Mouse (Mus musculus) intestine, postnatal 0 days (tissue): ENCODE measurements around the gene D630003M21Rik. TPM values are rescaled to one million over a fixed set of nuclear protein-coding genes. Genes with fewer than 3 reads are reported as not detected.
A peak's percentile ranks its signal among the peaks of the same experiment; 100 is the strongest.

Source experiments
- ATAC-seq: fragments of 200-750 bp; cut with Nextera tagmentation; 2 replicates; pipeline ENCODE4 v1.8.0; 2017; ENCODE audit warnings: mild to moderate bottlenecking, moderate TSS enrichment, moderate library complexity
- H3K27ac ChIP-seq: fragments of 300-500 bp; sonication (generic); 2 replicates; pipeline ENCODE4 v1.5.1; 2014; ENCODE audit warnings: mild to moderate bottlenecking, low read depth, low read length, moderate library complexity
- H3K27me3 ChIP-seq: fragments of 300-500 bp; sonication (generic); replicated peaks from 2 replicates; pipeline ENCODE4 v1.6.1; 2014; ENCODE audit warnings: low read length, mixed read lengths; ENCODE audit not compliant: control insufficient read depth, insufficient read depth
- H3K36me3 ChIP-seq: fragments of 300-500 bp; sonication (generic); 2 replicates; pipeline ENCODE4 v1.6.1; 2014; ENCODE audit warnings: mild to moderate bottlenecking, moderate library complexity; ENCODE audit not compliant: control insufficient read depth, insufficient read depth
- H3K4me1 ChIP-seq: fragments of 300-500 bp; sonication (generic); replicated peaks from 2 replicates; pipeline ENCODE4 v1.6.1; 2014; ENCODE audit warnings: antibody characterized with exemption, low read length, mixed read lengths; ENCODE audit not compliant: control insufficient read depth, insufficient read depth
- H3K4me2 ChIP-seq: fragments of 300-500 bp; sonication (generic); replicated peaks from 2 replicates; pipeline ENCODE4 v1.6.1; 2014; ENCODE audit warnings: low read depth, mild to moderate bottlenecking, moderate library complexity
- H3K4me3 ChIP-seq: fragments of 300-500 bp; sonication (generic); 2 replicates; pipeline ENCODE4 v1.5.1; 2014; ENCODE audit warnings: low read depth, low read length
- H3K9ac ChIP-seq: fragments of 300-500 bp; sonication (generic); 2 replicates; pipeline ENCODE4 v1.6.1; 2014; ENCODE audit warnings: mild to moderate bottlenecking, low read depth, low read length
- H3K9me3 ChIP-seq: fragments of 300-500 bp; sonication (generic); 2 replicates; pipeline ENCODE4 v1.6.1; 2016; ENCODE audit warnings: mixed run types; ENCODE audit not compliant: control insufficient read depth
- CTCF ChIP-seq: sonication (generic); IDR thresholded peaks from 2 replicates; pipeline ENCODE4 v1.5.1; 2016; ENCODE audit warnings: low read depth, mild to moderate bottlenecking, control low read depth, antibody characterized with exemption, moderate library complexity
- WGBS: fragments of 180-500 bp; shearing (Covaris S2); extraction: QIAGEN DNeasy Blood & Tissue Kit; methylation state at CpG from one replicate; pipeline ENCODE4 v1.1.7; 2014; 5-methylcytosine and 5-hydroxymethylcytosine counted together
- polyA plus RNA-seq: library from polyadenylated mRNA; unstranded; fragments of >200 nt; fragmentation: Nextera tagmentation; extraction: Ambion mirVana; gene quantifications from 2 replicates; pipeline ENCODE4 v1.2.1, GENCODE M21; 2015

Gene D630003M21Rik
- polyA plus RNA-seq, 1 experiment from 2014 or later = 0.76 TPM

DNA sequence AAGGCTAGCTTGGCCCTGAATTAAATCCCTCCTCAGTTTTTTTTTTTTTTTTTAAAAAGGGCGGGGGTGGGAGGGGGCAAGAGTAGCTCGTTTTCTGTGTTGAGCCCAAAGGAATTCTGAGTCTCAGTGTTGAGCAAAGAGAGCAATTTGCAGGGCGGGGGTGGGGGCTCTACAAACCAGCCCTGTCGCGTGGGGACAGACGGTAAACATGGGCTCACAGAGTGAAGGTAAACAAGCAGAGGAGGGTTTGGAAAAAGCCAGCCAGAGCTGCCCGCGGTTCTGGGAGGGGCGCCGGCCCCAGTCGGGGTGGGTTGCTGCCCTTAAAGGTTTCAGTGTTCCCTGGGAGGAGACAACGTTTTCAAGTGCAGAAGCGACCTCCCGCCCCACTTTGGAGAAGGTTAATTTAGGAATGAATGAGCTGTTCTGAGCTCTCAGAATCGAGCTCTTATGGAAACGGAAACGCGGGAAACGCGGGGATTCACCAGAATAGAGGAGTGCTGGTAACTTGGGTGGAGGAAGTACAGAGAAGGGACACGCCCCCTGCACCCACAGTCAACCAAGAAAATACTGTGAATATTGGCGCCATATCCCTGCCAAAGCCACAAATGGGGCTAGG is 75.2 kb downstream of the D630003M21Rik start:
- Histone ChIP-seq H3K4me3 (peak overlapping the region; percentile 30), H3K4me1 (0 out of 2 replicates have a peak, but pooled peaks cover 4% of the 10 kb centered on the region), H3K9me3 (no peaks in the 10 kb centered on the region), H3K4me2 (peak overlapping the region; percentile 65), H3K27ac (0 out of 2 replicates have a peak overlapping the region, but pooled peaks have one; percentile 8), H3K27me3 (no peaks in the 10 kb centered on the region), H3K9ac (no peak overlapping the region), H3K36me3 (no peaks in the 10 kb centered on the region)
- TF ChIP-seq CTCF = no peak
- WGBS = under 1% methylated on average over 22 of the region's 22 CpGs
- ATAC-seq = peak; percentile 61

- Histone ChIP-seq H3K4me1 (0 out of 2 replicates have a peak, but pooled peaks cover 4% of the 10 kb centered on the region), H3K9me3 (no peaks in the 10 kb centered on the region), H3K4me2 (no peak overlapping the region), H3K27ac (no peak overlapping the region), H3K4me3 (no peak overlapping the region), H3K27me3 (no peaks in the 10 kb centered on the region), H3K9ac (no peak overlapping the region), H3K36me3 (no peaks in the 10 kb centered on the region)
- no peak for TF ChIP-seq CTCF
- 45% methylated on average over 6 of the region's 6 CpGs for WGBS
- ATAC-seq = no peak
Measured at GRCm38 (mm10) chr2:158152685-158153309, 76.2 kb downstream of the D630003M21Rik start.

DNA sequence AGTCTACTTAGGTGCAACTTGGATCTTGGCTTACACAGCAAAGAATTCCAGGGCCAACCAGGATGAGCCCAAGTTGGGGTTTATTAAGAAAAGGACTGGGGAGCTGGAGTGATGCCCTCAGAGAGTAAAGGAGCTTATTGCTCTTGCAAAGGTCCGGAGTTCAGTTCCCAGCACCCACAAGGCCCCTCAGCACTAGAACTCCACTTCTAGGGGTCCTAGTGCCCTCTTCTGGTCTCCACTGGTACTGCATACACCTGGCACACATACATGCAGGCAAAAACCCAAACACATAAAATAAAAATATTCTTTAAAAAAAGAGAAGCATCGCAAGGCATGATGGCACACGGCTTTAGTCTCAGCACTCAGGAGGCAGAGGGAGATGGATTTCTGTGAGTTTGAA is 77.9 kb downstream of the D630003M21Rik start:
- no peak overlapping the region for H3K4me3 ChIP-seq
- no peak overlapping the region for H3K9ac ChIP-seq
- H3K4me2 ChIP-seq = no peak overlapping the region
- no peak overlapping the region for H3K27ac ChIP-seq
- peak; percentile 48 for TF ChIP-seq CTCF
- 0 out of 2 replicates have a peak, but pooled peaks cover 5% of the 10 kb centered on the region for H3K4me1 ChIP-seq
- no peak for ATAC-seq
- no peaks in the 10 kb centered on the region for H3K9me3 ChIP-seq
- no peaks in the 10 kb centered on the region for H3K27me3 ChIP-seq
- WGBS = 97% methylated on average over 3 of the region's 3 CpGs
- H3K36me3 ChIP-seq = no peaks in the 10 kb centered on the region

DNA sequence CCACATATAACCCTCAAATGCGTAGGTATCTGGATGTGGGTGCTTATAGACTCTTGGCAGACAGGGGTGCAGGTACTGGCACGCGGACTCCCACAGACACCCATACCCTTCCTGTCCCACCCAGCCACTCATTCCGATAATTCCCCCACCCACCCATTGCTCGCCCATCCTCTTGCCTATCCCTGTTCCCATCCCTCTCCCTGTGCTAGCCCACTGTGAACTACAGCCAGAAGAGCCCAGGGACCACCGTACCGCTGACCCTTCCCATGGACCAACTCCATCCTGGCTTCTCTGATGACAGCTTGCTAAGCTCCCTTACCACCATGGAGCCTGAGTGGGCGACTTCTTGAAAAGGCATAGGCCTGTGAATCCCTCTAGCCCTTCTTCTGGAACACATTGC is 82.1 kb downstream of the D630003M21Rik start:
- no peaks in the 10 kb centered on the region for H3K9me3 ChIP-seq
- peaks cover 17% of the 10 kb centered on the region for H3K4me1 ChIP-seq
- H3K9ac ChIP-seq = no peak overlapping the region
- ATAC-seq = no peak
- H3K36me3 ChIP-seq = peaks cover 4% of the 10 kb centered on the region; the same call in 1 of the 2 replicates
- H3K4me2 ChIP-seq = no peak overlapping the region
- H3K27me3 ChIP-seq = no peaks in the 10 kb centered on the region
- H3K4me3 ChIP-seq = no peak overlapping the region
- H3K27ac ChIP-seq = no peak overlapping the region
- no peak for TF ChIP-seq CTCF
- 92% methylated on average over 8 of the region's 8 CpGs for WGBS

- peak; percentile 79 for ATAC-seq
- Histone ChIP-seq H3K36me3 (peaks cover 10% of the 10 kb centered on the region; the same call in 1 of the 2 replicates), H3K27ac (peak within 1 kb of the TSS; percentile 35), H3K4me1 (peaks cover 17% of the 10 kb centered on the region), H3K9ac (peak within 1 kb of the TSS; percentile 69), H3K27me3 (no peaks in the 10 kb centered on the region), H3K4me3 (peak within 1 kb of the TSS; percentile 55), H3K9me3 (no peaks in the 10 kb centered on the region), H3K4me2 (peak within 1 kb of the TSS; percentile 80)
- TF ChIP-seq CTCF = peak; percentile 89
- under 1% methylated on average over 32 of the region's 33 CpGs for WGBS
Measured at GRCm38 (mm10) chr2:158146223-158146622, 82.8 kb downstream of the D630003M21Rik start, which contains the start of gene Tgm2. Tgm2 (minus strand) TSS chr2:158146436.

DNA sequence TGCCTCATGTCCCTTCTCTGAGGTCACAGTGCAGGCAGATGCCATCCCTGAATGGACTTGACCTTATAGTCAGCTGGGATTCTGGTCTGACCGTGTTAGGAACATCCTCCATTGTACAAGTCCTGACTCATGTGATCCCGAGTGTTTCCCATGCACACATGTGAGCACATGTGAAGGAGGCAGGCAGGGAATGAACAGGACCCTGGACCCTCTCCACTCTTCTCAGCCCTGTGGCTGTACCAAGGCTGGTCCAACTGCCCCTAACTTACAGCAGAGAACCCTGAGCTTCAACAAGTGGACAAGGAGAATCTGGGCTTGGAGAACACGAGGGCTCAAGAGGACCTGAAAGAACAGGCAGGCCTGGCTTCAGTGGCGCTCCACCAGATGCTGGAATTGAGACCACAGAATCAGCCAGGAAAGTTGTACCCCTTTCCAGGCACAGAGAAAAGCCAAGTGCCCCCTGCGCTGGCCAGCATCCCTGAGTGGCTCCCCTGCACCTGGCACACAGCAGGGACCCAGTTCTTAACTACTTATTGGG is 83.4 kb downstream of the D630003M21Rik start:
- H3K4me1 ChIP-seq = peaks cover 17% of the 10 kb centered on the region
- 0 out of 2 replicates have a peak, but pooled peaks have one; percentile 0 for ATAC-seq
- H3K36me3 ChIP-seq = peaks cover 16% of the 10 kb centered on the region; the same call in 1 of the 2 replicates
- no peaks in the 10 kb centered on the region for H3K27me3 ChIP-seq
- peak overlapping the region; percentile 69 for H3K9ac ChIP-seq
- H3K27ac ChIP-seq = peak overlapping the region; percentile 35
- WGBS = 47% methylated on average over 5 of the region's 5 CpGs
- H3K4me3 ChIP-seq = peak overlapping the region; percentile 55
- no peaks in the 10 kb centered on the region for H3K9me3 ChIP-seq
- TF ChIP-seq CTCF = no peak
- peak overlapping the region; percentile 80 for H3K4me2 ChIP-seq
